Mouse (Mus musculus) liver, adult (tissue): ENCODE data around the gene Trim80.

ENCODE experiments used
- GATA4 ChIP-seq: IDR thresholded peaks from 2 replicates; pipeline ENCODE4 v1.6.1; 2014; ENCODE audit warnings: mild to moderate bottlenecking, low read length; ENCODE audit not compliant: insufficient replicate concordance

Trim80 gene

DNA sequence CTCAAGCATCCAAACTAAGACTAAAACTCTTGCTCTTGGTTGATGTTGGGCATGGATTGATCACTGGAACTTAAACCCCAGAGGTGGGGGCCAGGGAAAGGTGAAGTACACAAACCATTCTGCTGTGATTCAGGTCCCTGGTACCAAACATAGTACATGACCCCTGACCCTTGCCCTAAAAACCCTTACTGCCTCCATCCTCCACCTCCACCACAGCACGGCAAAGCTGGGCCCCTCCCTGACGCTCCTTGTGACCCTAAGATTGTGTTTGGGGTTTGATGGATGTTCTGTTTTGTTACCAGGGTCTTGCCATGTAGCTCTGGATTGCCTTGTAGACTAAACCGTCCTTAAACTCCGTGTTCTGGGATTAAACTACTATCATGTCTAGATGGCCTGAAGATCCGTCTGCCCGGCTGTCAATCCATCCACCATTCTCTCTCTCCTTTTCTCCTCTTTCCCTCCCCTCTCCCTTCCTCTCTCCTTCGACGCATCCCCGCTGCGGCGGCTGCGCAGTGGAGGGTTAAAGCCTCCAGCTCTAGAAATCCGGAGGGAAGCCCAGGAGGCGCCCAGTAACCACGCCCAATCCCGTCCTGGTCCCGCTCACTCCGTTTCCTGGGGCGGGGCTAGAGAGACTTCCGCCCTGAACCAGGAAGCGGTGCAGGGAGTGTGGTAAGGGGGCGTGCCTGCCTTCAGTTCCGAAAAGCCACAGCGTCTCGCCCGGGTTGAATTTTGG, 34.8 kb downstream of the Trim80 start, which contains the start of gene Armc7:
TSS of gene Armc7 (plus strand) at position 643 of the 733 bp plus-strand sequence.
- no peak for TF ChIP-seq GATA4

DNA sequence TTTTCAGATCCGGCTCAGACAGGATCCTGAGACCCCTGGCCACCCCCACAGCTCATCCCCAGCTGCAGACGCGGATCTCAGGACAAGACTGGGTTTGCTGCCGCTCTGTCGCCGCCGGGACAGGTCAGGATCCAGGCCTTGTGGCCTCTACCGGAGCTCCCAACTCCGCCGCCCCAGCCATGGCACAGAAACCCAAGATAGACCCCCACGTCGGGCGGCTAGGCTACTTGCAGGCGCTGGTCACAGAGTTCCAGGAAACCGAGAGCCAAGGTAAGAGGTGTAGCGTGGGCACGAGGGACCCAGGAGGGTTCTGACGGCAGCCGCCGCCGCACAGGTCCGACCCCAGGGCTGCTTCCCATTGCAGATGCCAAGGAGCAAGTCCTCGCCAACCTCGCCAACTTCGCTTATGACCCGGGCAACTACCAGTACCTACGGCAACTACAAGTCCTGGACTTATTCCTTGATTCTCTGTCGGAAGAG, 35.5 kb downstream of the Trim80 start:
- TF ChIP-seq GATA4: no peak

- TF ChIP-seq GATA4: no peak
Measured at GRCm38 (mm10) chr11:115478296-115478938, 38.1 kb downstream of the Trim80 start.

DNA sequence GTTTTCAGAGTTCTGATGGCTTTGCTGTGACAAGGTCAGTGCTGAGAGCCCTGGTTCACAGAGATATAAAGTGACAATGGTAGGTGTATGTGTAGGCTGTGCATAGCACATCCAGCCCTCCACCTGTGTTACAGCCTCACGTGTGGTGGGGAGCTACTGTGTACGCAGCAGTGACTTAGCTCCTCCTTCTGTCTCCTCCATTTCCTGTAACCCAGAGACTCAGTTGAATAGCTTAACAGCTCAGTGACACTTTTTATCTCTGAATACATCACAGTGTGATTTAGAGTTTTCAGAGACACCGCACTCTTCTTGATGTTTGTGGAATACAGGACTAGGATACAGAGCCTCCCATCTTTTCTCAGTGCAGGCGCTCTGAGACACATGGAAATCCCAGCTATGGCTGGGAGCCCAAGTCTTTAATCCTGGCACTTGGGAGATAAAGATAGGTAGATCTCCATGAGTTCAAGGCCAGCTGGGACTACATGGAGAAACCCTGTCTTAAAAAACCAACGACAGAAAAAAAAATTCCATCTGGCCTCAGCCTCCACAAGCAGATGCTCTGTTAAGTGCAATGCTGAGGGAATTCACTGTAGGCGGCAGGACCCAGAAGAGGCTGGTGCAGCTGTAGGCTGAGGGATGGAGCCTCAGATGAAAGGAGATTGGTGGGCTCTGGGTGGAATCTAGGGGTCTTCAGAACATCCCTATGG, 41.4 kb downstream of the Trim80 start:
- TF ChIP-seq GATA4: no peak

DNA sequence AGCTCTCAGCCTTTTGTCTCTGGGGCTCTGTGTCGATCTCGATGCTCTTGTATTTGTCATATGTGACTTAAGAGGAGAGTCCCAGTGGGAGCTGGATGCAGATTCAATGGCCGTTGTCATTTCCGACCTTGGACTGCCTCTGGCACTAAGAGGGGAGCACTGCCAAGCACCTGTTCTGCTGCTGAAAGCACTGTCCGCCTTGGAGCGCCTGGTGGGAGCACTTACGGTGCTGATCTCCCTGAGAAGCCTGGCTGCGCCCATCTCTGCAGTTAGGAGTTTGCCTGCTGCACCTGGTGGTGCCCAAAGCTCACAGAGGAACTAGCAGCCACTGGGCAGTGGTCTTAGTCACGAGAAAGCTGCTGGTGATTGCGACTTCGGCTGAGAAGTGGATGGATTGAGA, 42.9 kb downstream of the Trim80 start:
- no peak for TF ChIP-seq GATA4

GRCm38 (mm10) chr11:115483726-115484125, 43.4 kb downstream of the Trim80 start:
- no peak for TF ChIP-seq GATA4

- TF ChIP-seq GATA4: no peak
Measured at GRCm38 (mm10) chr11:115485155-115485554, 44.8 kb downstream of the Trim80 start.

GRCm38 (mm10) chr11:115488551-115489104, 48.3 kb downstream of the Trim80 start:
- TF ChIP-seq GATA4: no peak

- no peak for TF ChIP-seq GATA4
Measured at GRCm38 (mm10) chr11:115490441-115491355, 50.4 kb downstream of the Trim80 start.

DNA sequence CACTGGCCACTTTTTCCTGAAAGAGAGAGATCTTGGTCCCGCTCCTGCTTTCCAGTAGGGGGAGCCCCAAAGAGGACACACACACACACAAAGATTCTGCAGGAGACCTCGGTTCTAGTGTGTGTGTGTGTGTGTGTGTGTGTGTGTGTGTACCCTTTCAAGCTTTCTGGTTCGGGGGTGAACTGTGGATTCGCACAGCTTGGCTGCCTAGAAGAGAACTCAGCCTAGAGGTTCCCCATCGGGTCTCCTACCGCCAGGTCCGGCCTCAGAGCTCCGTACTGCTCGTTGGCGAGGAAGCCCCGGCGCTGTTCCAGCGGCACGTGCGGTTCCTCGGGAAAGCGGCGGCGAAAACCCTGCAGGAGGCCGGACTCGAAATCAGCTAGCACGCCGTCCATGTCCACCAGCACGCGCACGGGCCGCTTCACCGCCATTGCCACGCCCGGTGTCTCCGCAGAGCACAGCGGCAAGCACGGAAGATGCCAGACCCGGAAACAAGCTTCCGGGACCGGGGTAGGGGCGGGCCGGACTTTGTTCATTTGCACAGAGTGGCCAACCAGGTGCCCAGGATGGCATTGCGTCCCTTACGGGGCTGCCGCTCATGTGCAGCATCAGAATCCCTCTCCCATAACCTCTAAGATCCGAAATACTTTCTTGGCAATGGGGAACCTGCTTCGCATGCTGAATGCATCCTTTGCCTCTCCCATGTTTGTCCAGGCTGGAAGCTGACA, 51.2 kb downstream of the Trim80 start, which contains the start of gene Nt5c:
TSS of gene Nt5c (minus strand) at position 507 of the 728 bp plus-strand sequence.
- TF ChIP-seq GATA4: no peak

GRCm38 (mm10) chr11:115492387-115492786, 52.0 kb downstream of the Trim80 start:
- TF ChIP-seq GATA4: no peak
